Mouse (Mus musculus): Measurements from ENCODE around the gene Siah1a. TPM values are rescaled to one million over a fixed set of nuclear protein-coding genes. Genes with fewer than 3 reads are reported as not detected.

Gene Siah1a
- polyA plus RNA-seq, 1 experiment from 2014 or later: 28.8 TPM

DNA sequence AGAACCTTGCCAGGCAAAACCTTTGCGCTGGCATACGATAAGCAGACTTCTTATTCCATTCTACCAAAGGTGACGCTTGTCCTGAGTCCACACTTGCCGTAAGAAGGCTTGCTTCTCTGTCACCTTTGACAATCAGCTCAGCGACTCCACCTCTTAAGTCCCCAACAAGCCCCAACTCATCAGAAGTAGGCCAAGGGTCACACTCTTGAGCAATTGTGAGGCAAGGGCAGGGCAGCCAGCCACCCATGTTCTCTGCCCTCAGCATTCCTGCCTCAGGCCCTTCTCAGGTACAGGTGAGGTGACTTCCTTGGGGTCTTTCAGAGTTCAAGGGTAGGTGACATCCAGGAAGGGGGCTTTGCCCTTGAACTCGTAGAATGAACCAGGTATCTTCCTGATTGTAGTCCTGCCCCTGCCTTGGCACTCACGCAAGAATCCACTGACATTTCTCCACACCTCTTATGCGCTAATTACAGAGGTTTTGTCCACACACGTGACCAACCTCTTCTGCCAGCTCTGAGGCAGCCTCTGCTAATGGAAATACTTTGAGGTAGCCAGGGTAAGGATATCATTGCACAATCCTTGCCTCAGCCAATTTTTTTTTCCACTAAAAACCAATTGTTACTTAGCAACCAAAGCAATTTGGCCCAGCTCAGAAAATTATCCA is 20.9 kb upstream of the Siah1a start:
- DNase-seq (ENCODE audit: low read depth, low spot score): no peak
- POLR2A ChIA-PET: no interaction called here
- in situ Hi-C loops (cut with MboI; ENCODE audit: low pct_unique_long_range_greater_than_20kb): no loop called here
- CTCF ChIA-PET: interaction anchor here (1.6 kb wide), 1 partner anchor 42 kb away, joined by 3 read pairs; no protein-coding TSS in a partner anchor
- peak; percentile 14 for ATAC-seq
- no peak for TF ChIP-seq CTCF (IDR thresholded peaks at IDR 0.05)
- no peaks in the 10 kb centered on the region for H3K27me3 ChIP-seq

- ATAC-seq: no peak
- ChIA-PET POLR2A (no interaction called here), CTCF (interaction anchor here (1.6 kb wide), 1 partner anchor 43 kb away, joined by 3 read pairs; no protein-coding TSS in a partner anchor)
- no peak for DNase-seq (ENCODE audit: low read depth, low spot score)
- in situ Hi-C loops (cut with MboI; ENCODE audit: low pct_unique_long_range_greater_than_20kb): no loop called here
- no peak for TF ChIP-seq CTCF (IDR thresholded peaks at IDR 0.05)
- H3K27me3 ChIP-seq: no peaks in the 10 kb centered on the region
These were observed 19.9 kb upstream of the Siah1a start for GRCm38 (mm10) chr8:86765669-86766068.

DNA sequence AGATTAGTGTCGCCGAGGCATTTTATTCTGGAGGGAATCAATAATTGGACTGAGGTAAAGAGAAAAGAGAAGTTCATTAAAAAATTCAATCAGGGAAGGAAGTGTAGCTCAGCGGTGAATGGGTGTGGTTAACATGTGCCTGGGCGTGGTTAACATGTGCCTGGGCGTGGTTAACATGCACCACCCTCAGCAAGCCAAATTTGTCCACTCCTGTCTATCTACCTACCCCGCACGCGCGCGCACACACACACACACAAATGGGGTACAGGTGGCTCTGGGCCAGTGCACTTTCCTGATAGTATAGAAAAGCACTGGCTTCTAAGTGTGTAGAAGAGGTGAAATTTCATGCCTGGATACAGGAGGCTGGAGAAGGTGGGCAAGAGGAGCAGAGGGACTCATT is 19.4 kb upstream of the Siah1a start:
- ChIA-PET POLR2A (no interaction called here), CTCF (interaction anchor here (1.6 kb wide), 1 partner anchor 43 kb away, joined by 3 read pairs; no protein-coding TSS in a partner anchor)
- no peak for TF ChIP-seq CTCF (IDR thresholded peaks at IDR 0.05)
- no peaks in the 10 kb centered on the region for H3K27me3 ChIP-seq
- in situ Hi-C loops (cut with MboI; ENCODE audit: low pct_unique_long_range_greater_than_20kb): no loop called here
- DNase-seq (ENCODE audit: low read depth, low spot score) (no peak), ATAC-seq (no peak)

DNA sequence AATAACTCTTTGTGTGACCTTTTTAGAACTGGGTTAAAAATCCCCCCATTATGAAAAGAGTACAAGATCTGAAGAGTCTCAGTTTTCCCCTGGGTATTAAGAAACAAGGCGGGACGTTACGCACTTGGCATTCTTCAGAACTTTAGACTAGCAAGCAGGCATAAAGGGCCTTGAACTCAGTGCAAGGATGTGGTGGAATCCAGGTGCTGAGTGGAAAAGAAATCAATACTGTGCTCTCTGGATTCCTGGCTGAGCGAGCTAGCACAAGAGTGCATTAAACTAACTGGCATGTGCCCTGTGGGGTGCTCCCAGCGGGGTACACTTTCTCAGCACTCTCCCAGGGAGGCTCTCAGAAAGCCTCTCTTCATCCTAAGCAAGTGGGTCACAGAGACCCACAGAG is 17.1 kb upstream of the Siah1a start:
- in situ Hi-C loops (cut with MboI; ENCODE audit: low pct_unique_long_range_greater_than_20kb): no loop called here
- ChIA-PET POLR2A (no interaction called here), CTCF (no interaction called here)
- DNase-seq (ENCODE audit: low read depth, low spot score) (no peak), ATAC-seq (no peak)
- no peaks in the 10 kb centered on the region for H3K27me3 ChIP-seq
- no peak for TF ChIP-seq CTCF (IDR thresholded peaks at IDR 0.05)

DNA sequence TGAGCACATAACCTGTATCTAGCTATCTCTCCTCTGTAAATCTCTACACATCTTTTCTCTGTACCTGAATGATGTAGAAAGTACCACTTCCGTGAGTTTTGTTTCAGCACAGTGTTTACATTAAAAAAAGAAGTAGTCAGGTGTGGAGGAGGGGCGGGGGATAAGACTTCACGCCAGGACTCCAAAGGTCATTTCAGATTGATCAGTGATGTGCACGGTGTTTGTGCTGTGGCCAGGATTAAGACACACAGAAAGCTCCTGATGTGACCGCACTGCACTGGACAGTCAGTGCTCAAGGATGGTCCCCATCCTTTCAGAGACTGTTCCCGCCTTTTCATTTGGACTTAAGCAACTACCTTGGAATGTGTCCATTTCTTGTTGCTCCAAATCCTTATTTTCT is 15.0 kb upstream of the Siah1a start:
- CTCF ChIA-PET: no interaction called here
- no peaks in the 10 kb centered on the region for H3K27me3 ChIP-seq
- no peak for ATAC-seq
- POLR2A ChIA-PET: no interaction called here
- no peak for DNase-seq (ENCODE audit: low read depth, low spot score)
- in situ Hi-C loops (cut with MboI; ENCODE audit: low pct_unique_long_range_greater_than_20kb): no loop called here
- TF ChIP-seq CTCF (IDR thresholded peaks at IDR 0.05): no peak

DNA sequence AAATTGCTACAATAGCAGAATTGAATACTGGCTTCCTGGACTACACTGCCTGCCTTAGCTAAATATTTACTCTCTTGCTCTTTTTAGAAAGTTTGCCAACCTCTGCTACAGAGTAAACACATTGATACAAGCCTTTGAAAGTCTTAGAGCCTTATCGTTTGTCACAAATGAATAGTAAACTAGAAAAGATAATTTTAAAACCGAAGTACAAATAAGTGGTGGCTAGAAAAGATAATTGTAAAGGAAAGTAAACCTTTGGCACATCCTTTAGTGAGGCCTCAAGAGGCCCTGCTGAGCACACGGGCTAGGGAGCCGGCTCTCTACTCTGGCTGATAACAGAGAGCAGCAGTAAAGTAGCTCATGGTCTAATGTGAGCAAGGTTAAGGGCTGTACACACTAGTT is 13.4 kb upstream of the Siah1a start:
- no peak for DNase-seq (ENCODE audit: low read depth, low spot score)
- ChIA-PET CTCF (interaction anchor here (1.0 to 1.2 kb wide), 2 partner anchors 9 to 28 kb away, joined by 3 read pairs; no protein-coding TSS in a partner anchor), POLR2A (no interaction called here)
- no peaks in the 10 kb centered on the region for H3K27me3 ChIP-seq
- no peak for TF ChIP-seq CTCF (IDR thresholded peaks at IDR 0.05)
- no peak for ATAC-seq
- in situ Hi-C loops (cut with MboI; ENCODE audit: low pct_unique_long_range_greater_than_20kb): no loop called here

GRCm38 (mm10) chr8:86758651-86759050 is 12.9 kb upstream of the Siah1a start:
- TF ChIP-seq CTCF (IDR thresholded peaks at IDR 0.05): no peak
- DNase-seq (ENCODE audit: low read depth, low spot score): no peak
- in situ Hi-C loops (cut with MboI; ENCODE audit: low pct_unique_long_range_greater_than_20kb): no loop called here
- POLR2A ChIA-PET: no interaction called here
- no peaks in the 10 kb centered on the region for H3K27me3 ChIP-seq
- CTCF ChIA-PET: interaction anchor here (1.0 to 1.2 kb wide), 2 partner anchors 10 to 29 kb away, joined by 3 read pairs; no protein-coding TSS in a partner anchor
- no peak for ATAC-seq

- ChIA-PET CTCF (no interaction called here), POLR2A (no interaction called here)
- ATAC-seq (no peak), DNase-seq (ENCODE audit: low read depth, low spot score) (no peak)
- in situ Hi-C loops (cut with MboI; ENCODE audit: low pct_unique_long_range_greater_than_20kb): no loop called here
- H3K27me3 ChIP-seq: no peaks in the 10 kb centered on the region
- no peak for TF ChIP-seq CTCF (IDR thresholded peaks at IDR 0.05)
These were observed 11.4 kb upstream of the Siah1a start for GRCm38 (mm10) chr8:86756948-86757733.

- ChIA-PET CTCF (no interaction called here), POLR2A (no interaction called here)
- DNase-seq (ENCODE audit: low read depth, low spot score): no peak
- no peaks in the 10 kb centered on the region for H3K27me3 ChIP-seq
- in situ Hi-C loops (cut with MboI; ENCODE audit: low pct_unique_long_range_greater_than_20kb): no loop called here
- TF ChIP-seq CTCF (IDR thresholded peaks at IDR 0.05): no peak
- ATAC-seq: no peak
These were observed 4.1 kb upstream of the Siah1a start for GRCm38 (mm10) chr8:86749842-86750241.

DNA sequence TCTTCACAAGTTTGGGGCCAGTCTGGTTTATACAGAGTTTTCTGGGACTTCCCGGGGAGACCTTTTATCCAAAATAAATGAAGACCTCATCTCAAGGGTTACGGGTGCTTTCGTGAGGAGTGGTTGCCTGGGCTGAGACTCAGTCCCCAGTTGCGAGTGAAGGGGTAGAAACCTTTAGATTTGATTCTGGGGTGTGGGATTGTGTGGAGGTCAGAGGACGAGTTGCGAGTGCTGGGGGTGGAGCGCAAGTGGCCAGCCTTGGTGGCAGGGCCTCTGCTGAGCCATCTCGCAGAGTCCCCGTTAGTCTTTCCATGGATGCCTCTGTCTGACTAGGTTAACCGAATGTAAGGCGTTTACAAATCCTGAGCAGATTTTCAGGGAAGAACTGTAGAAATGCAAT is 777 bp upstream of the Siah1a start:
- ATAC-seq: peak; percentile 0
- ChIA-PET POLR2A (interaction anchor here (1.5 to 2.0 kb wide), 2 partner anchors 58 to 137 kb away, joined by 3 to 7 read pairs; no protein-coding TSS in a partner anchor), CTCF (interaction anchor here (1.5 kb wide), 1 partner anchor 132 kb away, joined by 3 read pairs; no protein-coding TSS in a partner anchor)
- no peak for TF ChIP-seq CTCF (IDR thresholded peaks at IDR 0.05)
- H3K27me3 ChIP-seq: no peaks in the 10 kb centered on the region
- in situ Hi-C loops (cut with MboI; ENCODE audit: low pct_unique_long_range_greater_than_20kb): no loop called here
- no peak for DNase-seq (ENCODE audit: low read depth, low spot score)

- CTCF ChIA-PET: no interaction called here
- H3K27me3 ChIP-seq: no peaks in the 10 kb centered on the region
- POLR2A ChIA-PET: interaction anchor here (1.1 to 2.0 kb wide), 6 partner anchors 10 to 143 kb away, joined by 3 to 7 read pairs (median 4); no protein-coding TSS in a partner anchor
- DNase-seq (ENCODE audit: low read depth, low spot score): no peak
- no peak for TF ChIP-seq CTCF (IDR thresholded peaks at IDR 0.05)
- ATAC-seq: peak; percentile 65
- in situ Hi-C loops (cut with MboI; ENCODE audit: low pct_unique_long_range_greater_than_20kb): no loop called here
These were observed 254 bp upstream of the Siah1a start for GRCm38 (mm10) chr8:86745935-86746441.
